Mouse (Mus musculus) right cerebral cortex, postnatal 4 days (tissue): Measurements from ENCODE around the gene Smim23.

Source experiments
- DNase-seq: peaks from one replicate; pipeline ENCODE4 v3.0.0-alpha.2; 2022

Gene Smim23

DNA sequence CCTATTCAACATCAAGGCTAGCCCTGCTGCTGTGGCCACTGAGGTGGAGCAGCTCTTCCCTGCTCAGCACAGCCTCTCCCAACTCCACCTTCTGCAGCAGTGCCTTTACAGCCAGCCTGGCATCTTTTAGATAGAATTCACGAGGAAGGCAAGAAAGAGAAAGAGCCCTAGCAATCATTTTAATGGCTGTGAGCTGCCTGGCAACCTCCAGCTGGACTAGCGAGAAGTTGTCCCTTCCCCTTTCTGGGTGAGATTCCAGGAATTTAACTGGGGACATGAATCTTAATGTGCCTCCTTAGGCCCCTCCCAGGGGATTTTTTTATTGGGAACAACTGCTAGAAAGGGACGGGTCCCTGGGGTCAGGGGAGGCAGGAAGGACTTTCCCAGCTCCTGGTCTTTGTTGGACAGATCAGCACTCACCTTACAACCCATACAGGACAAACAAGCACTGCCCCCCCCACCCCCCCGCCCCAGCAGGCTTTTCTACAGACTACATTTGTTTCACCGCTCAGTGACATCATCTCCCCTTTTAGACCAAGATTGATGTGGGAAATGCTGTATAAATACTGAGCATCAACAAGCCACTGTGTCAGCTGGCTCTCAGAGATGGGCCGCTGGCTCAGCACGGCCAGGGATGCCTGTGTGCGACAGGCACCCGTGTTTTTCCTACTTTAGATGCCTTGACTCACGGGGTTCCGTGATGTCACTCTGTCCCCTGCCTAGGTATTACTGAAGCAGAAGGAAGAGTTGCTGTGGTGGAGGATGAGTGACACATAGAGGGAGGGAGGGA, 43.5 kb downstream of the Smim23 start:
- no peak for DNase-seq

DNA sequence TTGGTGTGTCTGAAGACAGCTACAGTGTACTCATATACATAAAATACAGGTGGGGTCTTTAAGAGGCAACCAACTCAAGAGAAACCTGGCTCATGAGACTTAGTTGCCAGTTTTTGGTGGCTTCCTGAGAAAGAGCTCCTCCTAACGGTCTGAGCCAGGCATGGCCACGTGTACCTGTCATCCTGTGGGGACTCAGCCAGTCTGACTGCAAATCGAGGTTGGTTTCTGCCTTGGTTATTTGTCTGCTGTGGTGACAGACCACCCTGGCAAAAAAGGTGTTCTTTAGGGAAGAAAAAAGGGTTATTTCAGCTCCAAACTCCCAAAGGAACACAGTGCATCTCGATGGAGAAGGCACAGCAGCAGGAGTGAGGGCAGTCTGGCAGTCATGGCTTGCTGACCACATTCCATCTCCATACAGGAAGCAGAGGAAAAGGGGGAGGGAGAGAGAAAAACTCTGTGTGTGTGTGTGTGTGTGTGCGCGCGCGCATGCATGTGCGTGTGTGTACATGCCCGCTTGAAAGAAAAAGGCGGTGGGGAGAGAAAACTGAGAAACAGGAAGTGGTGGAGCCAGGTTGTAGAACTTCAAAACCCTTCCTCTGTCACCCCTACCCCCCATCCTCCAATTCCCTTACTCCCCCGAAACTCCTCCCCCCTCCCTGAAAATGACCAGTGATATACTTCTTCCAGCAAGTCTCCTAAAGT, 55.6 kb downstream of the Smim23 start:
- DNase-seq, result no peak
